Mouse (Mus musculus) thymus, adult 2 months (tissue): Measurements from ENCODE around the gene Dock9.

Experiments
- CTCF ChIP-seq: fragments of 200-500 bp; IDR thresholded peaks from 2 replicates; pipeline ENCODE4 v1.5.1; 2012; ENCODE audit warnings: mild to moderate bottlenecking, control low read depth, low read length, moderate library complexity, borderline replicate concordance; ENCODE audit not compliant: control insufficient read depth, poor library complexity, insufficient read depth; ENCODE audit errors: extremely low read depth
- POLR2A ChIP-seq: fragments of 200-500 bp; IDR thresholded peaks from 2 replicates; pipeline ENCODE4 v1.6.1; 2012; ENCODE audit warnings: mild to moderate bottlenecking, low read length, control low read depth, moderate library complexity; ENCODE audit not compliant: control insufficient read depth, poor library complexity, insufficient read depth; ENCODE audit errors: extremely low read depth

DNA sequence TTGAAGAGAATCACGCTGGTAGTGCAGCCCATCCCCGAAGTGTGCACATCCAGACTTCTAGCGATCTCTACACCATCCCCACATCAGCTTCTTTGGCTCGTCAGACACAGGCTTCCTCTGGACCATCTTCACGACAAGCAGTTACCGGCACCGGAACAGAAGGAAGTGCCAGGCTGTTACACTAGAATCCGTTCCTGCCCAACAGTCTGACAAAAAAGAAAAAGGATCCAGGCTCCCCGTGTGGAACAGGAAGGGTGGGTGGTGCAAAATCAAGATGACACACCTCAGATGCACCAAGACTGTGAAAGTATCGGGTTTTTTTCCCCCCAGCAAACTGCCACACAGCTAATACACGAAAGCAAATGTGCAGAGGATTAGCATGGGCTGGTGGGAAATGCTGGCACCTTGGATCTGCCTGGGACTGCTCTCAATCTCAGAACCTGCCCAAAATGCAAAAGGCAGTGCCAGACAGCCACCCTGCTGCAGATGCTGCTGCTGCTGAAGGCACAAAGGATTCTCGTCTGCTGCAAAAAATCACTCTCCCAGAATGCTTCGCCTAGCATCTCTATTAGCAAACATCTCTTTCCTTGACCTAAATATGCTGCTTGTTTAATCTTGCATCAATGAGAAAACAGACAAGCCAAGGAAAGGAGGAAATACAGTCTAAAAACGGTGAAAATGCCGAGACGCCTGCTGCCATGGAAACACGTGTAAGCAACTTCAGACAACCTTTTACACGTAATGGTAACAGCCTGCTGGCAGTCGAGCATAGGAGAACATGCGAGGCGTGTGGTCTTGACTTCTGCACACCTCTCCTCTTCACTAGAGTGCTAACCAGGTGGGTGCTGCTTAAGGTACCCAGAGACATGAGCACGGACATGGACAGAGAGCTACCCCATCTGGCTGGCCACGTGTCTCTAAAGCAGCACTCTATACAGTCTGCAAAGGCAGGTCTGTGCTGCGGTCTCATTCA, 58.9 kb downstream of the Dock9 start:
- TF ChIP-seq CTCF, result no peak
- TF ChIP-seq POLR2A, result no peak
